Mouse (Mus musculus) neural tube, embryonic 10.5 days (tissue): ENCODE data around the gene Cmah.

Experiments
- DNase-seq: peaks from one replicate; pipeline ENCODE4 v3.0.0-alpha.2; 2017; ENCODE audit warnings: low spot score; ENCODE audit errors: extremely low spot score

Gene Cmah

DNA sequence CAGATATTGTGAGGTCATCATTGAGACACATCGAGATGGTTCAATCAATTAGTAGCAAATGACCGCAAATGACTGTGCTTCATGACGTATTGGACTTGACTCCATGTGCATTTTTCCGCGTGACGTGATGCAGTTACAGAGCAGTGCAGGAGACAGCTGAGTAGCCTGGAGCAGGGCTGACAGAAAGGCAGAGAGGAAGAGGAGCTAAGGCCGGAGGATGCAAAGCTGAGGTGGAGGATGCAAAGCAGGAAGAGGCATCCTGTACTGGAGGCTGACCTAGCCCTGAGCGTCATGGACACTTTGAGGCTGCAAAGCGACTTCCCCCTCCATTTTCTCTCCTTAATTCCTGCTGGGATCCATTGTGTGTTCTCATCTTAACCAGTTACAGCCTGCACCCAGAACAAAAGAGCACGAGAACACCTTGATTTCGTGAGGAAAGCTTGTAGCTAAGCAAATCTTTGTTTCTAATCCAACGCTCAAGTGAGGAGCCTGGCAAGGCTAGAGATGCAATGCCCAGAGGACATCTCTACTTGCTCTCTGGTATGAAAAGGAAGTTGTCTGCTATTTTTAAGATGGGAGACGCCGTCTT, 184.8 kb downstream of the Cmah start:
- DNase-seq = no peak

DNA sequence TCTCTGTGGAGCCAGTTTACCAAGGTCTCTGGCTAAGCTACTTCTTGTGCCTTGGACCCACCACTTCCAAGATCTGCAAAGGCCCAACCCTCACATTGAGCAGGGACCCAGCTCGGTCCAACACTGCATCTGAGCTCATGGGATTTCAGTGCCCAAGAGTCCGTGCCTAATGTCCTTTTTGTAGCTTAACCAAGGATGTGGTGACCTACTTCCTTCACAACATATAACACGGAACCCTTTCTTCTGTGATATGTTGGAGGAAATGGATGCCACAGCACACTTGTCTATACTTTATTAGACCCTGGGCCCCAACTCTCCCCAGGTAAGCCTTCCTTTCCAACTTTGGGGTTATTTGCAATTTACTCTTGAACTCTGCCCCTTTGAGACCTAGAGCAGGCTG, 186.5 kb downstream of the Cmah start:
- no peak for DNase-seq

DNA sequence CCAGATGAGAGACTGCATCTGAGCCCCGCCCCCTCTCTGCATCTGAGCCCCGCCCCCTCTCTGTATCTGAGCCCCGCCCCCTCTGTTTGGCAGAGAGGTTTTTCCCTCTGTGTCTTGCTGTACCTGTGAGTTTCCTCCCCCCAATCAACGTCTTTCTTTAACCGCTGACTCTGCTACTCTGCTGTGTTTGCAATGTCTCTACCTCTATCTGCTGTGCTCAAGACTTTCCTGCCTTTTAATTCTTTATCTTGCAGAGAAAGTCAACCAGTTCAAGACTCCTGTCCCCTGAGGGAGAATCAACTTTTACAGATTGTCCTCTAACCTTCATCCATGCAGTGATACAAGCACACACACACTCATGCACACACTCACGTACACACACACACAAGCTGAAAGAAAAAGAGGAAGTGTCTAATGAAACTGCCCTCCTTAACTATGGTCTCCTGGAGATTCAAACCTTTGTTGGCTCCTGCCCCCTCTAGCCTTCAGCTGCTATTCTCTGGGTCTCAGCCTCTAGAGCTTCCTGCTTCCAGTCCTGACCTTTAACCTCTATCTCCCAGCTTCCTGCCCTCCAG, 188.0 kb downstream of the Cmah start:
- DNase-seq = no peak

DNA sequence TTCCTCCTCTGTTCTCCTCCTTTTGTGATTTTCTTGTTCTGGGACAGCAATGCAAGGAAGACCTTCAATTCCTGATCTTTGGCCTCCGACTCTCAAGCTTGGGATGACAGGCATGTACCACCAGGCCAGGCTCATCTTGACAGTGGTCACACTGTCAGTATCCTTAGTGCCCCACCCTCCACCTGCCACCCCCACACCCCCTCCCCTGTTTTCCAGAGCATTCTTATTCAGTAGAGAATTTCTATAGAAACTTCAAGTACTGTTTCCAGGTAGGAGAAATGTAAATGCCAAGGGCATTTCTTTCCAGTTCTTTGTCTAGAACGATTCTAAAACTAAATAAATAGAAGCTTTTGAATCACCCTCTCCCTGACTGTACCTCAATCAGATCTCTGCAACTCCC, 190.6 kb downstream of the Cmah start:
- DNase-seq = no peak

DNA sequence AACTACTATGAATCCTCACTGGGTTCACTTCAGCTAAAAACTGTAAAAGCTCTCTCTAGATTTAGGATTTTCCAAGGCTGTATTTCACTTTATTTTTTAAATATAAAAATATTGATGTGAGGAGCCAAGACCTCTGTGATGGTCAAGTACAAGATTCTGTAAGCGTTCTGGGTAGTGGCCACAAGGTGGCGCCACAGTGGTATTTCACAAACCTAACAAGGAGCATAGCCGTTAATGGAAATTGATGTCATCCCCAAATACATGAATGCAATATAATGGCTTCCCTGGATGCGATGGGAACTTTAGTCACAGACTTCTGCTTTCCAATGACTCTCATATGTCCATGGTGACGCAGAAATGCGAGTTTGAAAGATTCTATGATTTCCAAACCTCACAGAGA, 191.7 kb downstream of the Cmah start:
- peak; percentile 46 for DNase-seq

DNA sequence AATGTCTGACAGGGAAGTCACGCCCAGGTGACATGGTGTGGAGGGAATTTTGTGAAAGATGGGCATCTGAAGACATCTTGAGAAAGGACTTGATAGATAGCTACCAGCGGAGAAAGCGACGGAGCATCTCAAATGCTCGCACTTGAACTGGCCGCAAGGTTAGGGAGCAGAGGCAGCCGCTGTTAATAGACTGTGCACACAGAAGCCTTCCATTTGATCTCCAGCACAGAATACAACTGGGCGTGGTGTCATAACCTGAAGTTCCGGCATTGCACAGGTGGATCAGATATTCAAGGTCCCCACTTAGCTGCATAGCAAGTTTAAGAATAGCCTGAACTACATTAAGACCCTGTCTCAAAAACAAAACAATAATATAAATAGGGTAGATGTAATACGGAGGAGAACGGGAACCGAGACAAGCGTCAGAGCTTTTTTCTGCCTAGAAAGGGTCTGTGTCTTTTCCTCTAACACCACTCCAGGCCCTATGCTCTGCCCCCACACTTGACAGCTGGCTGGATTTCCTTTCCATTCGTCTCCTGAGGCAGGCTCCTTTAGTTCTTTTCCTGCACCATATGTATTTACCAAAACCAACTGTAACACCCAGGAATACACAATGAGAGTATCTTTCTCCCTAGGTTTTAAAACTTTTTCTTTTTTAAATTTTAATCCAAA, 192.9 kb downstream of the Cmah start:
- DNase-seq = no peak

DNA sequence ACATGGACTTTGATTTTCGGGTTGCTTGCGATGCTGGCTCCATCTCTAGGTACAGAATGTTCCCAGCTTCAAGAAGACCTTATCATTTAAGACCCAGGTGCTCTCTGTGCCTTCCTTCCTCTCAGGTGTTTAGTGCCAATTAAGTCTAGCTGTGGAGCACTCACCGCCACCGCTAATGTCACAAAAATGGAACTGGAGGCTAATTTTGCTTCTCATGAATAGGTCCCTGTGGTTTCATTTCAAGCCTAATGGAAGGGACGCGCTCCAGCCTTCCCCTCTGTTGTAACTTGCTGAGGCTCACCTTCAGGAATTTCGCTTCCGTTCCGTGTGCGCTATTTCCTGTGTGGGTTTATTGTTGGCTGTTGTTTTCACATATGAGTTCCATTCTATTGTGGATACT, 193.6 kb downstream of the Cmah start:
- no peak for DNase-seq

DNA sequence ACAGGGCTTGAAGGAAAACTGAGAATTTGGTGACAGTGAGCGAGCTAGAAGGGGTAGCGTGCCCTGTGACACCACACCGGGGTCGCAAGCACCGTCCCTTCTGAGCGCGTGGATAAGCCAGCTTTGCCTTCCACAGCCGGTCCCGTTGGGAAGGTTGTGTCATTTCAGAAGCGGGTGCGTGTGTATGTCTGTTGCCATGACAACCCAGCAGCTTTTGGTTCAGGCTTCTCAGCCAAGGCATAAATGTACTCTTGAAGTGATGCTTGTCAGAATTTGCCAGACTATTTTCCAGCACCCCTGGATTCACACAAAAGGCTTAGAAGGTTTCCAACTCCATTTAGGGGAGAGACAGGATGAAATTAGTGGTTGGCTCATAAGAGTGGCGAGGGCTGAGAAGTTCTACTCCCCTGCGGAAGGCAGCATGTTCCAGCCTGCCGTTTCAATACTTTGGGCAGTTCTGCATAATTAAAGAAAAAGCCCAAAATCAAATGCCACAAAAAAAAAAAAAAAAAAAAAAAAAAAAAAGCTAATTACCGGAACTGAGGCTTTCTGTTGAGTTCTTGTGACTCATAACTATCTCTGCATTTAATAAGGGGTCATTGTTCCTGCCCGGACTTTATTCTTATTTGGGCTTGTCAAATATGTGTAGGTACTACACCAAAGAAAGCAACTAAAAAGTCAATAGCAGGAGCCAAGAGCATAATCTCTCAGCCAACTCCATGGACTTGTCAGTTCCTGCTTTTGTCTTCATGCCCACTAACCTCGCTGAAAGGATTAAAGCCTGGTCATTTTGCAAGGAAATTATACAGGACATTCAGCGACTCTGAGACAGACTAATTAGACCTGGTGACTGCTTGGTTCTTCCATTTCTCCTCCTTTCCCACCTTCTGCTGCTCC, 194.5 kb downstream of the Cmah start:
- DNase-seq = no peak

DNA sequence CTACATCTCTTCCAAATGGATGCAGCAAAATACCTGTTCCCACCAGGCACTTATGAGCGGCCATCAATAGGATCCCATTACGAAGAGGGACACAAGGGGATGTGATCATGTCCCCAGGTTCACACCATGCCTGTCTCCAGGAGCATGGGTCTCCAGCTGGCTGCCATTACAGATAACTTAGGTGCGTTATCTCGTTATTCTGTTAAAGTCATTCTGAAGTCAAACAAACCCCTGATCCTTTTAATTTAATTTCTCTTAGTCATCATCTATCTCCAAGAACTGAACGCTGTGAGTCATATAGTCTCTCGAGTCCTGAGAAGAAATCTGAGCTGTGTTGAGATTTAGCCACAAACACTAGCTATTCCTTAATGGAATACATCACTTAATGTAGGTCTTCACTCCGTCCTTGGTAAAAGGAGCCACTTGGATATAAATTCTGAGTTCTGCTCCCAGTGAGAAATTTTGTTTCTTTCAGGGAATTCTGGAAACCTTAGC, 195.2 kb downstream of the Cmah start:
- no peak for DNase-seq

DNA sequence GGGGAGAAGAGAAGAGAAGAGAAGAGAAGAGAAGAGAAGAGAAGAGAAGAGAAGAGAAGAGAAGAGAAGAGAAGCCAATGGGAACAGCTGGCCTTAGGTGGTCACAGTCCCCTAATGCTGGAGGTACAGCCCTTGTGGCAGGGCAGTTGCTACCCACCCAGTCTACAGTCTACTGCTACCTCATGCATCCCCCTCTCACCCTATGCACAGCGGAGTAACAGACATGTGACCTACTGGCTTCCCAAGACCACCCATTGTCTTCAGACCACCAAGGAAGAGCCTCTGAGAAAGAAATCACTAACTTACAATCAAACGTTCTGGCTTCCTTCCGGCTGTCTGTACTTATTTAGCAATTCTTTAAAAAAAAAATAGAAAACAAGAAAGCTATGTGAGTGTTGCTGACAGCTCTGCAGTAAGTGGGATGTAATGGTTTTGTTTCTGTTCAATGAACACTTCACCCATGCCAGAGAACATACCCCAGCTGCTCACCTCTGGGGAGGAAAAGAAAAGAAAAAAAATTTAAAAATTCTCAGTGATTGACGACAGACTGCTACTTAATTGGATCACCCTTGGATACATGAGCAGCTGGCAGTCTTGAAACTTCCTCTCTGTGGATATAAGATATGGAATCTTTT, 196.5 kb downstream of the Cmah start:
- DNase-seq = no peak

DNA sequence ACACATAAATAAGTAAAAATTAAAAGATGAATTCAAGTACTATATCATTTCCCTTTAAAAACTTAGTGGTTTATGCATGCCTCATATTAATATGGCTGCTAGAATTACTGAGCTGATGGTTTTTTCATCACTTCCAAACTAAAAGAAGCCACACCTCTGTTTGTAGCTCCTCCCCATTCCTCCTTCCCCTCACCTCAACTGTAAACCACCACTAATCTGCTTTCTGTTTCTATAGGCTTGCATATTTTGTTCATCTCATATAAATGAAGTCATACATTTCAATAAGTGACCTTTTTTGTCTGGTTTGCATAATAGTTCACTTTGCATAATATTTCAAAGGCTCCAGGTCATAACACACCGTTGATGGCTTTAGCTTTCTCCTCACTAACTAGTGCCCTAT, 197.3 kb downstream of the Cmah start:
- no peak for DNase-seq

DNA sequence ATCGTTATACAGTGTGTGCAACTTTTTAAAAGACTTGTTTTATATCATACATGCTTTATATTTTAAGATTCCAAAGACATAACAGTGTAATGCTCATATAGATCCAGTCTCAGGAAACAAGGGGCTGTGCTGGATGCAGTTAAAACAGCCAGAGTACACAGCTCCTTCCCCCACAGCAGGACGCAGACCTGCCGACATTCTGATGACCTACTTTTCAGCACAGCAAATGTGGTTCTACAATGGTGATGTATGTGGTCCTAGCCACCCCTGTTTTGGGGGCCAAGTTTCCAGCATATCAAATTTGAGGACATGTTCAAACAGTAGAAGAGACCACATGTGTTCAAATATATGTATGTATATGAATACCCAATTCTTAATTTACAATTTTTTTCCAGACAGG, 198.3 kb downstream of the Cmah start:
- no peak for DNase-seq

DNA sequence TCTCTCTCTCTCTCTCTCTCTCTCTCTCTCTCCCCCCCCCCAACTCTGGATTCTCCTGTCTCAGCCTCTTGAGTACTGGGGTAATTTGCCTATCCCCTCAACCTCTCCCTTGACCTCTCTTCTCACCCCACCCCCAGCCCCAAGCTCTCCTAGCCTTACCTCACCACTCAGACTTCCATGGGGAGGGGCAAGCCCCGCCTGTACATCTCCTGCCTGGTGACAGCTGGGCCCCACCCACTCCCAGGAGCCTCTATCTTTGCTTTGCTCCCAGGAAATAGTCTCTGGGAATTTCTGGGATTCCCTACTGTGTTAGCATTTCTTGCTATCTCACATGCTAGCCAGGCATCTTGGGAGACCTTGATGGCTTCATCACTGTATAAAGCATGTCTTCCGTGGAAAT, 199.7 kb downstream of the Cmah start:
- DNase-seq = no peak
